Mouse (Mus musculus) stomach, postnatal 0 days (tissue): ENCODE results near the gene Maml1.

Source experiments
- CTCF ChIP-seq: IDR thresholded peaks from 2 replicates; pipeline ENCODE4 v1.5.1; 2016; ENCODE audit warnings: antibody characterized with exemption, low read depth, mild to moderate bottlenecking, moderate library complexity
- EP300 ChIP-seq: optimal IDR thresholded peaks from 2 replicates; pipeline ENCODE3; 2016; ENCODE audit warnings: antibody characterized with exemption

GRCm38 (mm10) chr11:50328075-50328625, 36.0 kb upstream of the Maml1 start:
- TF ChIP-seq CTCF: no peak
- TF ChIP-seq EP300: no peak
